Mouse (Mus musculus) lung, postnatal 0 days (tissue): ENCODE results near the gene Prr22.

ENCODE experiments used
- CTCF ChIP-seq: IDR thresholded peaks from 2 replicates; pipeline ENCODE4 v1.5.1; 2016; ENCODE audit warnings: antibody characterized with exemption, mild to moderate bottlenecking
- EP300 ChIP-seq: IDR thresholded peaks from 2 replicates; pipeline ENCODE4 v1.6.1; 2016; ENCODE audit warnings: antibody characterized with exemption, mild to moderate bottlenecking, control low read depth

- TF ChIP-seq CTCF (no peak), EP300 (no peak)
Measured at GRCm38 (mm10) chr17:56818067-56818636, 48.1 kb downstream of the Prr22 start.
